In the genomic region with DNA sequence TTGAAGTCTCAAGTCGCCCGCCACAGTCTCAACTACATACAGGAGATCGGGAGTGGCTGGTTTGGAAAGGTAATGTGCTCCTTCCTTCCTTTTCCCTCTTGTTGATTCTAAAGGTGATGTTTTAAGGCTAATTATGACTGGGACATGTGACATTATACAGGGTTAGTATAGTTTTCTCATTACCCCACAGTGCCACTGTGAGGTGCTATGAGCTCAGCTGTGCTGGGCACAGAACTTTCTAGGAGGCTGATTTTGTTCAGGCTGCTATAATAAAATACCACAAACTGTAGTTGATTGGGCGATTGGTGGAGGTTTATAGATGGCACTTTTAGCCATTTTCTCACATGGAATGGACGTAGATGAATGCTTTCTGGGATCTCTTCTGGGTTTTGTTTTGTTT, we compare ENCODE assay signal across 27 mouse cellular contexts. TPM values are rescaled to one million over a fixed set of nuclear protein-coding genes. Genes with fewer than 3 reads are reported as not detected.
A peak's percentile ranks its signal among the peaks of the same experiment; 100 is the strongest.
DNase-seq lines count a peak whose midpoint lies in the region; ATAC-seq and TF ChIP-seq lines count a peak whose summit lies in the region.
"Had no signal": no experiment of that assay in that cellular context is flagged by ENCODE, and none has a peak within 500 bp of the region (broad histone marks: within the 10 kb centered on the region; RNA-seq: fewer than 3 reads in every experiment).

No protein-coding gene starts in this region.

- H3K9me3 ChIP-seq in forebrain, postnatal 0 days (ENCODE audit: low read length) = no peaks in the 10 kb centered on the region
- H3K9me3 ChIP-seq in forebrain, embryonic 11.5 days (ENCODE audit: control insufficient read depth, low read length) = no peaks in the 10 kb centered on the region
- H3K9me3 ChIP-seq in kidney, postnatal 0 days (replicated peaks; ENCODE audit: low read length) = no peaks in the 10 kb centered on the region
- no peaks in the 10 kb centered on the region for H3K9me3 ChIP-seq in midbrain, embryonic 11.5 days (ENCODE audit: control insufficient read depth, low read length)
- no peaks in the 10 kb centered on the region for H3K9me3 ChIP-seq in midbrain, embryonic 15.5 days
- H3K9me3 ChIP-seq in stomach, postnatal 0 days (ENCODE audit: control insufficient read depth, low read length) = no peaks in the 10 kb centered on the region
- H3K9me3 ChIP-seq: embryonic facial prominence, embryonic 13.5 days; forebrain, embryonic 10.5 days; heart, embryonic 12.5 days; kidney, embryonic 15.5 days; limb, embryonic 12.5 days; neural tube, embryonic 13.5 days; stomach, embryonic 15.5 days had no signal

- no peak for ATAC-seq in forebrain, postnatal 0 days
- no peak for ATAC-seq in forebrain, embryonic 11.5 days (replicated peaks; ENCODE audit: low FRiP score)
- ATAC-seq in kidney, postnatal 0 days (replicated peaks; ENCODE audit: low FRiP score, low read depth) = no peak
- no peak for ATAC-seq in midbrain, embryonic 11.5 days (ENCODE audit: low FRiP score)
- no peak for ATAC-seq in midbrain, embryonic 15.5 days (replicated peaks)
- ATAC-seq in stomach, postnatal 0 days (ENCODE audit: low FRiP score, low TSS enrichment) = peak; percentile 21; the same call in 1 of the 2 replicates
- ATAC-seq: forebrain, embryonic 16.5 days had no signal

- no peak for DNase-seq in forebrain, postnatal 0 days
- DNase-seq in forebrain, embryonic 11.5 days (ENCODE audit: low spot score) = no peak
- no peak for DNase-seq in kidney, postnatal 0 days (ENCODE audit: low spot score)
- DNase-seq in kidney, postnatal 25 days = no peak
- DNase-seq in midbrain, embryonic 11.5 days (ENCODE audit: low spot score, missing footprints) = peak; percentile 54
- DNase-seq in stomach, postnatal 0 days (ENCODE audit: low spot score) = peak; percentile 14
- no peak for DNase-seq in right cerebral cortex, postnatal 10 days (ENCODE audit: low spot score in 2 of 2)
- DNase-seq: adrenal gland, adult 8-10 months; cerebellum, adult 11 months; cerebellum, adult 9-10 months; gastrocnemius, postnatal 14 days; heart, postnatal 10 days; kidney, adult 18-20 months; kidney, postnatal 4 days; right cerebral cortex, postnatal 14 days; thymus, postnatal 14 days had no signal

- WGBS in forebrain, postnatal 0 days = 95% methylated on average over 5 of the region's 5 CpGs
- WGBS in forebrain, embryonic 11.5 days = 95% methylated on average over 5 of the region's 5 CpGs
- 93% methylated on average over 5 of the region's 5 CpGs for WGBS in kidney, postnatal 0 days
- WGBS in midbrain, embryonic 11.5 days = 94% methylated on average over 5 of the region's 5 CpGs
- WGBS in midbrain, embryonic 15.5 days = 98% methylated on average over 5 of the region's 5 CpGs
- 97% methylated on average over 5 of the region's 5 CpGs for WGBS in stomach, postnatal 0 days

- no peak overlapping the region for H3K4me2 ChIP-seq in forebrain, postnatal 0 days (ENCODE audit: low read depth)
- H3K4me2 ChIP-seq in forebrain, embryonic 11.5 days (ENCODE audit: low read depth, low read length, severe bottlenecking) = no peak overlapping the region
- no peak overlapping the region for H3K4me2 ChIP-seq in kidney, postnatal 0 days (ENCODE audit: low read length)
- no peak overlapping the region for H3K4me2 ChIP-seq in midbrain, embryonic 11.5 days
- no peak overlapping the region for H3K4me2 ChIP-seq in midbrain, embryonic 15.5 days
- H3K4me2 ChIP-seq in stomach, postnatal 0 days (replicated peaks; ENCODE audit: low read depth) = no peak overlapping the region
- H3K4me2 ChIP-seq: embryonic facial prominence, embryonic 13.5 days; heart, embryonic 12.5 days; hindbrain, embryonic 14.5 days; kidney, embryonic 15.5 days; limb, embryonic 12.5 days; neural tube, embryonic 13.5 days; stomach, embryonic 15.5 days had no signal

- H3K27ac ChIP-seq in forebrain, postnatal 0 days (ENCODE audit: low read depth, low read length) = no peak overlapping the region
- no peak overlapping the region for H3K27ac ChIP-seq in forebrain, embryonic 11.5 days (ENCODE audit: low read depth, low read length)
- no peak overlapping the region for H3K27ac ChIP-seq in kidney, postnatal 0 days
- no peak overlapping the region for H3K27ac ChIP-seq in midbrain, embryonic 11.5 days (ENCODE audit: low read depth, low read length)
- no peak overlapping the region for H3K27ac ChIP-seq in midbrain, embryonic 15.5 days
- H3K27ac ChIP-seq in stomach, postnatal 0 days (replicated peaks) = no peak overlapping the region
- H3K27ac ChIP-seq: embryonic facial prominence, embryonic 13.5 days; forebrain, embryonic 10.5 days; hindbrain, embryonic 14.5 days; kidney, embryonic 15.5 days; limb, embryonic 12.5 days; macrophage; neural tube, embryonic 13.5 days; stomach, embryonic 15.5 days had no signal

- H3K27me3 ChIP-seq in forebrain, postnatal 0 days (ENCODE audit: insufficient read depth, low read length) = no peaks in the 10 kb centered on the region
- no peaks in the 10 kb centered on the region for H3K27me3 ChIP-seq in forebrain, embryonic 11.5 days (ENCODE audit: control insufficient read depth, insufficient read depth, low read length)
- no peaks in the 10 kb centered on the region for H3K27me3 ChIP-seq in kidney, postnatal 0 days (ENCODE audit: insufficient read depth, low read length)
- H3K27me3 ChIP-seq in midbrain, embryonic 11.5 days (ENCODE audit: control insufficient read depth, insufficient read depth, low read length) = no peaks in the 10 kb centered on the region
- no peaks in the 10 kb centered on the region for H3K27me3 ChIP-seq in midbrain, embryonic 15.5 days (replicated peaks)
- H3K27me3 ChIP-seq in stomach, postnatal 0 days (ENCODE audit: control insufficient read depth, insufficient read depth, low read length) = no peaks in the 10 kb centered on the region
- H3K27me3 ChIP-seq: embryonic facial prominence, embryonic 13.5 days; heart, embryonic 12.5 days; kidney, embryonic 15.5 days; limb, embryonic 12.5 days; neural tube, embryonic 13.5 days; stomach, embryonic 15.5 days had no signal

- H3K9ac ChIP-seq in forebrain, postnatal 0 days = no peak overlapping the region
- no peak overlapping the region for H3K9ac ChIP-seq in forebrain, embryonic 11.5 days (ENCODE audit: low read length)
- no peak overlapping the region for H3K9ac ChIP-seq in kidney, postnatal 0 days (ENCODE audit: low read depth, low read length)
- no peak overlapping the region for H3K9ac ChIP-seq in midbrain, embryonic 11.5 days (ENCODE audit: low read length)
- H3K9ac ChIP-seq in midbrain, embryonic 15.5 days = no peak overlapping the region
- no peak overlapping the region for H3K9ac ChIP-seq in stomach, postnatal 0 days (ENCODE audit: low read length)
- H3K9ac ChIP-seq: embryonic facial prominence, embryonic 13.5 days; heart, embryonic 12.5 days; hindbrain, embryonic 14.5 days; kidney, embryonic 15.5 days; limb, embryonic 12.5 days; neural tube, embryonic 13.5 days; stomach, embryonic 15.5 days had no signal

- TF ChIP-seq CTCF in forebrain, postnatal 0 days (IDR thresholded peaks at IDR 0.05; ENCODE audit: low read depth) = 0 out of 2 replicates have a peak, but pooled peaks have one; percentile 16
- TF ChIP-seq CTCF in kidney, postnatal 0 days (IDR thresholded peaks at IDR 0.05; ENCODE audit: low read depth) = peak; percentile 46; the same call in 1 of the 2 replicates
- peak; percentile 57 for TF ChIP-seq CTCF in stomach, postnatal 0 days (IDR thresholded peaks at IDR 0.05; ENCODE audit: low read depth)

- no peak for TF ChIP-seq EP300 in stomach, postnatal 0 days (optimal IDR thresholded peaks at IDR 0.05)

- H3K4me1 ChIP-seq in forebrain, postnatal 0 days (ENCODE audit: insufficient read depth) = no peaks in the 10 kb centered on the region
- no peaks in the 10 kb centered on the region for H3K4me1 ChIP-seq in forebrain, embryonic 11.5 days (replicated peaks; ENCODE audit: control insufficient read depth, insufficient read depth, low read length)
- H3K4me1 ChIP-seq in kidney, postnatal 0 days (replicated peaks; ENCODE audit: insufficient read depth, low read length) = no peaks in the 10 kb centered on the region
- H3K4me1 ChIP-seq in midbrain, embryonic 11.5 days (ENCODE audit: control insufficient read depth, insufficient read depth, low read length) = no peaks in the 10 kb centered on the region
- no peaks in the 10 kb centered on the region for H3K4me1 ChIP-seq in midbrain, embryonic 15.5 days
- H3K4me1 ChIP-seq in stomach, postnatal 0 days (replicated peaks; ENCODE audit: control insufficient read depth, insufficient read depth) = no peaks in the 10 kb centered on the region
- H3K4me1 ChIP-seq: embryonic facial prominence, embryonic 13.5 days; forebrain, embryonic 10.5 days; kidney, embryonic 15.5 days; limb, embryonic 12.5 days; neural tube, embryonic 13.5 days; stomach, embryonic 15.5 days had no signal

- H3K4me3 ChIP-seq in forebrain, postnatal 0 days (ENCODE audit: low read depth, low read length) = no peak overlapping the region
- no peak overlapping the region for H3K4me3 ChIP-seq in forebrain, embryonic 11.5 days (ENCODE audit: low read depth, low read length)
- no peak overlapping the region for H3K4me3 ChIP-seq in kidney, postnatal 0 days (replicated peaks; ENCODE audit: low read depth, low read length)
- no peak overlapping the region for H3K4me3 ChIP-seq in midbrain, embryonic 11.5 days (ENCODE audit: low read depth, low read length)
- no peak overlapping the region for H3K4me3 ChIP-seq in midbrain, embryonic 15.5 days
- no peak overlapping the region for H3K4me3 ChIP-seq in stomach, postnatal 0 days (ENCODE audit: low read depth, low read length)
- H3K4me3 ChIP-seq: embryonic facial prominence, embryonic 13.5 days; forebrain, embryonic 10.5 days; heart, embryonic 12.5 days; kidney, embryonic 15.5 days; limb, embryonic 12.5 days; neural tube, embryonic 13.5 days; stomach, embryonic 15.5 days had no signal

- peaks cover 24% of the 10 kb centered on the region for H3K36me3 ChIP-seq in forebrain, postnatal 0 days (ENCODE audit: insufficient read depth)
- no peaks in the 10 kb centered on the region; the same call in 1 of the 2 replicates for H3K36me3 ChIP-seq in forebrain, embryonic 11.5 days (ENCODE audit: control insufficient read depth, insufficient read depth, low read length)
- H3K36me3 ChIP-seq in kidney, postnatal 0 days (ENCODE audit: insufficient read depth, low read length) = 0 out of 2 replicates have a peak, but pooled peaks cover 10% of the 10 kb centered on the region
- H3K36me3 ChIP-seq in midbrain, embryonic 11.5 days (ENCODE audit: control insufficient read depth, insufficient read depth, low read length) = peaks cover 4% of the 10 kb centered on the region; the same call in 1 of the 2 replicates
- peaks cover 10% of the 10 kb centered on the region for H3K36me3 ChIP-seq in midbrain, embryonic 15.5 days (replicated peaks)
- H3K36me3 ChIP-seq in stomach, postnatal 0 days (ENCODE audit: control insufficient read depth, insufficient read depth, low read length) = peaks cover 8% of the 10 kb centered on the region

RNA-seq across cellular contexts. Expression of gene Lmtk2, which starts 43.3 kb away (rescaled TPM):
- total RNA-seq in forebrain, postnatal 0 days (2014; rRNA removed) = 56.2 and 63.9 TPM in 2 replicates
- 6.1 and 7.4 TPM in 2 replicates for polyA plus RNA-seq in forebrain, postnatal 0 days (2015; fragmentation: Nextera tagmentation; extraction: Ambion mirVana)
- polyA plus RNA-seq in forebrain, embryonic 11.5 days (2014; fragmentation: Nextera tagmentation; extraction: Ambion mirVana) = 7.8 and 8.3 TPM in 2 replicates
- 4.9 and 5.1 TPM in 2 replicates for polyA plus RNA-seq in kidney, postnatal 0 days (2015; fragmentation: Nextera tagmentation; extraction: Ambion mirVana)
- polyA plus RNA-seq in midbrain, embryonic 11.5 days (2014; fragmentation: Nextera tagmentation; extraction: Ambion mirVana) = 4.7 and 4.8 TPM in 2 replicates
- polyA plus RNA-seq in midbrain, embryonic 15.5 days (2015; fragmentation: Nextera tagmentation; extraction: Ambion mirVana) = 10.1 and 10.4 TPM in 2 replicates
- polyA plus RNA-seq in stomach, postnatal 0 days (2015; fragmentation: Nextera tagmentation; extraction: Ambion mirVana) = 3.8 and 4.1 TPM in 2 replicates

RNA-seq across cellular contexts. Expression of gene Bhlha15, which starts 46.6 kb away (rescaled TPM):
- total RNA-seq in forebrain, postnatal 0 days (2014; rRNA removed) = 0.77 TPM in 1 of 2 replicates, not detected in the other
- polyA plus RNA-seq in forebrain, postnatal 0 days (2015; fragmentation: Nextera tagmentation; extraction: Ambion mirVana) = 0.11 TPM in 1 of 2 replicates, not detected in the other
- polyA plus RNA-seq in forebrain, embryonic 11.5 days (2014; fragmentation: Nextera tagmentation; extraction: Ambion mirVana) = 0.12 TPM in 1 of 2 replicates, not detected in the other
- polyA plus RNA-seq in kidney, postnatal 0 days (2015; fragmentation: Nextera tagmentation; extraction: Ambion mirVana) = 0.54 and 0.60 TPM in 2 replicates
- not detected in 2 replicates for polyA plus RNA-seq in midbrain, embryonic 11.5 days (2014; fragmentation: Nextera tagmentation; extraction: Ambion mirVana)
- polyA plus RNA-seq in midbrain, embryonic 15.5 days (2015; fragmentation: Nextera tagmentation; extraction: Ambion mirVana) = 0.05 and 0.06 TPM in 2 replicates
- 9.2 and 11.6 TPM in 2 replicates for polyA plus RNA-seq in stomach, postnatal 0 days (2015; fragmentation: Nextera tagmentation; extraction: Ambion mirVana)
- total RNA-seq: gastrocnemius, postnatal 14 days; heart, postnatal 10 days had no signal
- polyA plus RNA-seq: macrophage had no signal

Comparison
In these comparisons a context has a peak if more than half of its experiments do, and no peak if none do; other contexts are left out.
1. DNase-seq: peak in midbrain, embryonic 11.5 days (single experiment) and stomach, postnatal 0 days (single experiment); none in forebrain, postnatal 0 days (single experiment), forebrain, embryonic 11.5 days (single experiment), kidney, postnatal 0 days (single experiment), kidney, postnatal 25 days (0 of 2) and right cerebral cortex, postnatal 10 days (0 of 2).
2. Peak in every context shown above with its lines, with median percentiles within 50 percentile points of each other: CTCF ChIP-seq.